Mouse (Mus musculus): ENCODE measurements around the gene Elane. TPM values are rescaled to one million over a fixed set of nuclear protein-coding genes. Genes with fewer than 3 reads are reported as not detected.

Gene Elane
- polyA plus RNA-seq, 1 experiment, result not detected

GRCm38 (mm10) chr10:79851653-79852052 is 34.4 kb upstream of the Elane start:
- TF ChIP-seq CTCF (IDR thresholded peaks at IDR 0.05; ENCODE audit: insufficient read depth, low read depth, low read length) (no peak), POLR2A (IDR thresholded peaks at IDR 0.05; ENCODE audit: insufficient read depth, low read depth, low read length) (no peak)
- 71% methylated on average over 3 of the region's 3 CpGs for WGBS

GRCm38 (mm10) chr10:79852107-79852789 is 33.8 kb upstream of the Elane start:
- TF ChIP-seq POLR2A (IDR thresholded peaks at IDR 0.05; ENCODE audit: insufficient read depth, low read depth, low read length), result no peak
- TF ChIP-seq CTCF (IDR thresholded peaks at IDR 0.05; ENCODE audit: insufficient read depth, low read depth, low read length), result no peak
- H3K4me3 ChIP-seq (ENCODE audit: insufficient read depth, low read depth, low read length), result no peak overlapping the region
- WGBS, result 34% methylated on average over 9 of the region's 9 CpGs
- H3K4me1 ChIP-seq (ENCODE audit: control insufficient read depth, insufficient read depth, low read length), result peaks cover 37% of the 10 kb centered on the region
- peak overlapping the region; percentile 87 for H3K27ac ChIP-seq (ENCODE audit: insufficient read depth, low read depth, low read length)

More at GRCm38 (mm10) chr10:79851653-79852052, 34.4 kb upstream of the Elane start:
- Histone ChIP-seq H3K4me1 (ENCODE audit: control insufficient read depth, insufficient read depth, low read length) (peaks cover 31% of the 10 kb centered on the region), H3K4me3 (ENCODE audit: insufficient read depth, low read depth, low read length) (no peak overlapping the region), H3K27ac (ENCODE audit: insufficient read depth, low read depth, low read length) (peak overlapping the region; percentile 87)

DNA sequence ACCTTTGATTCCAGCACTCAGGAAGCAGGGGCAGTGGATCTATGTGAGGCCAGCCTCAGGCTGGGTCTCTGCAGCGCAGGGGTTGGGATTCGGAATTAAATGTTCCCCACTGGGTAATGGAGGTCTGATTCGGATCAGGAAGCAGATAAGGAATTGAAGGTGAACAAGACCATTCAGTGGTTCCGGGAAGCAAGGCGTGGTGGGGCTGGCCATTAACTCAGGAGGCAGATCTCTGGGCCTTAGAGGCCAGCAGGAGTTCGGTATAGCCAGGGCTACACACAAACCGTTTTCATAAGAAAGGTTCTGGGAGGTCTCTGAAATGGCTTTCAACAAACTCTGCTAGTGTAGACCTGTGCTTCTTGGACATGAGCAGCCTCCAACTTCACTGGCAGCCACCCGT is 33.2 kb upstream of the Elane start:
- 26% methylated on average over 8 of the region's 8 CpGs for WGBS
- TF ChIP-seq CTCF (IDR thresholded peaks at IDR 0.05; ENCODE audit: insufficient read depth, low read depth, low read length), result no peak
- TF ChIP-seq POLR2A (IDR thresholded peaks at IDR 0.05; ENCODE audit: insufficient read depth, low read depth, low read length), result no peak
- Histone ChIP-seq H3K4me1 (ENCODE audit: control insufficient read depth, insufficient read depth, low read length) (peaks cover 42% of the 10 kb centered on the region), H3K27ac (ENCODE audit: insufficient read depth, low read depth, low read length) (peak overlapping the region; percentile 87), H3K4me3 (ENCODE audit: insufficient read depth, low read depth, low read length) (peak overlapping the region; percentile 46)

- 2% methylated on average over 15 of the region's 15 CpGs for WGBS
Observed at GRCm38 (mm10) chr10:79853392-79853791, 32.7 kb upstream of the Elane start.

GRCm38 (mm10) chr10:79853860-79854795 is 31.9 kb upstream of the Elane start, which contains the start of gene Ptbp1:
Ptbp1 (plus strand) TSS chr10:79854427.
- Histone ChIP-seq H3K4me3 (ENCODE audit: insufficient read depth, low read depth, low read length) (peak within 1 kb of the TSS; percentile 83), H3K27ac (ENCODE audit: insufficient read depth, low read depth, low read length) (peak within 1 kb of the TSS; percentile 96), H3K4me1 (ENCODE audit: control insufficient read depth, insufficient read depth, low read length) (peaks cover 56% of the 10 kb centered on the region)
- WGBS, result under 1% methylated on average over 74 of the region's 75 CpGs
- TF ChIP-seq POLR2A (IDR thresholded peaks at IDR 0.05; ENCODE audit: insufficient read depth, low read depth, low read length) (peak; percentile 82), CTCF (IDR thresholded peaks at IDR 0.05; ENCODE audit: insufficient read depth, low read depth, low read length) (no peak)

More at GRCm38 (mm10) chr10:79853392-79853791, 32.7 kb upstream of the Elane start:
- H3K4me1 ChIP-seq (ENCODE audit: control insufficient read depth, insufficient read depth, low read length), result peaks cover 48% of the 10 kb centered on the region
- peak overlapping the region; percentile 46 for H3K4me3 ChIP-seq (ENCODE audit: insufficient read depth, low read depth, low read length)
- TF ChIP-seq CTCF (IDR thresholded peaks at IDR 0.05; ENCODE audit: insufficient read depth, low read depth, low read length) (no peak), POLR2A (IDR thresholded peaks at IDR 0.05; ENCODE audit: insufficient read depth, low read depth, low read length) (no peak)
- peak overlapping the region; percentile 87 for H3K27ac ChIP-seq (ENCODE audit: insufficient read depth, low read depth, low read length)

DNA sequence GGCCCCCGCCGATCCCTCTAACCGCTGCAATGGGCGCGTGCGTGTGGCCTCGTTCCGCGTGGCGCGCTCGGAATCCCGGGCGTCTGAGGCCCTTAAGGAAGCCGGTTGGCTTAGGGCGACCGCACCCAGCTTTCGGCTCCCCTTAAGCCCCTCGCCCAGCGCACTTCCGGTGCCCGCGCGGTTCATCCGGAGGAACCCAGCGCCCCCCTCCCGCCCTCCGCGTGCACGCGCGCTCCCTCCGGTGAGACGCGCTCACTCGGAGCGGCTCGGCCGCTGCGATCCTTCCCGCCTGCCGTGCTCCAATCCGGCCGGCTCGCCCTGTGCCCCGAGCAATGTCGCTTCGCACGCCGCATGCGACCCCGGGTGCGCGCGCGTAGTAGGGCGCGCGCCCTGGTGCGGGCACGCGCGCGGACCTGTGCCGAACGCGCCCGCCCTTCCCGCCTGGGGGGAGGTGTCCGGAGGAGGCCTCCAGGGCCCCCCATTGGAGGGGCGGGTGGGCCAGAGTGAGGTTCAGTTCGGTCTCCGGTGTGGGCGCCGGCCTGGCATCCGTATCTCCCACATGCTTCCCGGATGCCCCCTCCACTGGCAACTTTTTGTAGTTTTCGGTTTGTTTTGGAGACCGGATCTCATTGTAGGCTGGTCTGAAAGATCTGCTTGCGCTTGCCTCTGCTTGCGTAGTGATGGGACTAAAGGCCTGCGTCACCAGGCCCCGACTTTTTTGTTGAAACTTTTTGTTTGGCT is 31.1 kb upstream of the Elane start:
- Histone ChIP-seq H3K4me3 (ENCODE audit: insufficient read depth, low read depth, low read length) (peak overlapping the region; percentile 83), H3K4me1 (ENCODE audit: control insufficient read depth, insufficient read depth, low read length) (peaks cover 62% of the 10 kb centered on the region)

GRCm38 (mm10) chr10:79855558-79856184 is 30.4 kb upstream of the Elane start:
- Histone ChIP-seq H3K4me3 (ENCODE audit: insufficient read depth, low read depth, low read length) (peak overlapping the region; percentile 83), H3K4me1 (ENCODE audit: control insufficient read depth, insufficient read depth, low read length) (peaks cover 68% of the 10 kb centered on the region), H3K27ac (ENCODE audit: insufficient read depth, low read depth, low read length) (no peak overlapping the region)
- 1% methylated on average over 10 of the region's 10 CpGs for WGBS
- TF ChIP-seq POLR2A (IDR thresholded peaks at IDR 0.05; ENCODE audit: insufficient read depth, low read depth, low read length) (no peak), CTCF (IDR thresholded peaks at IDR 0.05; ENCODE audit: insufficient read depth, low read depth, low read length) (no peak)

More for the DNA sequence above, 31.1 kb upstream of the Elane start:
- TF ChIP-seq POLR2A (IDR thresholded peaks at IDR 0.05; ENCODE audit: insufficient read depth, low read depth, low read length) (no peak; the same call in 1 of the 2 replicates), CTCF (IDR thresholded peaks at IDR 0.05; ENCODE audit: insufficient read depth, low read depth, low read length) (no peak)
- peak overlapping the region; percentile 96 for H3K27ac ChIP-seq (ENCODE audit: insufficient read depth, low read depth, low read length)
- whole genome bisulfite sequencing, result under 1% methylated on average over 83 of the region's 83 CpGs

DNA sequence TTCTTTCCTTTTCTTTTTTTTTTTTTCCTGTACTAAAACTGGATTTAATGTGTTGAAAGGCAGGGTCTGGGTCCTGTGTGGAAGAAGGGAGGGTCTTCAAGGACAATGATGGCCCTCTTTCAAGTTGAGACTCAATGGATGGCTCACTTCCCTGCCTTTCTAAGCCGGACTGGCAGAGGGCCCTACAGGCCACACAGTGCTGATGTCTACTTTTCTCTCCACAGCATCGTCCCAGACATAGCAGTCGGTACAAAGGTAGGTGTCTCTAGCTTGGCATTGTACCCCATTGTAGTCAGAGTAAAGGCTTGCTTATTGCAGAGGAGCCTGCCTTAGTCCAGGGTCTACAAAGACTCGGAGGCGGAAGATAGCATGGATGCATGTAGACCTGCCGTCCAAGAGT is 29.8 kb upstream of the Elane start:
- no peak overlapping the region for H3K27ac ChIP-seq (ENCODE audit: insufficient read depth, low read depth, low read length)
- H3K4me1 ChIP-seq (ENCODE audit: control insufficient read depth, insufficient read depth, low read length), result peaks cover 74% of the 10 kb centered on the region
- peak overlapping the region; percentile 36 for H3K4me3 ChIP-seq (ENCODE audit: insufficient read depth, low read depth, low read length)
- no peak for TF ChIP-seq POLR2A (IDR thresholded peaks at IDR 0.05; ENCODE audit: insufficient read depth, low read depth, low read length)
- TF ChIP-seq CTCF (IDR thresholded peaks at IDR 0.05; ENCODE audit: insufficient read depth, low read depth, low read length), result no peak
- WGBS, result 11% methylated on average over 6 of the region's 6 CpGs
